Mouse (Mus musculus): ENCODE measurements around the gene Acap1. TPM values are rescaled to one million over a fixed set of nuclear protein-coding genes. Genes with fewer than 3 reads are reported as not detected.
"Not testable (repeated sequence)": the region's sequence is repeated elsewhere in the genome, so short reads cannot be mapped to it uniquely, and the experiment has no call there.

The Acap1 gene
- polyA plus RNA-seq, 1 experiment from 2014 or later: 0.17 TPM

- Histone ChIP-seq H3K4me2 (ENCODE audit: low read length) (no peak overlapping the region), H3K4me3 (replicated peaks; ENCODE audit: low read depth, low read length) (no peak overlapping the region), H3K27ac (replicated peaks; ENCODE audit: low read depth, low read length) (no peak overlapping the region), H3K9me3 (ENCODE audit: control insufficient read depth, low read length) (no peaks in the 10 kb centered on the region), H3K9ac (replicated peaks; ENCODE audit: low read length) (no peak overlapping the region), H3K36me3 (ENCODE audit: control insufficient read depth, insufficient read depth, low read length) (peaks cover 48% of the 10 kb centered on the region), H3K4me1 (ENCODE audit: control insufficient read depth, insufficient read depth, low read length) (peaks cover 26% of the 10 kb centered on the region), H3K27me3 (ENCODE audit: control insufficient read depth, insufficient read depth, low read length) (no peaks in the 10 kb centered on the region)
- WGBS: 89% methylated on average over 5 of the region's 5 CpGs
- ATAC-seq (ENCODE audit: low FRiP score, low TSS enrichment): no peak
- no peak for DNase-seq
These were observed 22.8 kb upstream of the Acap1 start for GRCm38 (mm10) chr11:69918118-69918517.

- Histone ChIP-seq H3K9ac (replicated peaks; ENCODE audit: low read length) (no peak overlapping the region), H3K4me1 (ENCODE audit: control insufficient read depth, insufficient read depth, low read length) (peaks cover 24% of the 10 kb centered on the region), H3K27me3 (ENCODE audit: control insufficient read depth, insufficient read depth, low read length) (no peaks in the 10 kb centered on the region), H3K4me3 (replicated peaks; ENCODE audit: low read depth, low read length) (no peak overlapping the region), H3K36me3 (ENCODE audit: control insufficient read depth, insufficient read depth, low read length) (peaks cover 54% of the 10 kb centered on the region), H3K27ac (replicated peaks; ENCODE audit: low read depth, low read length) (no peak overlapping the region), H3K4me2 (ENCODE audit: low read length) (no peak overlapping the region), H3K9me3 (ENCODE audit: control insufficient read depth, low read length) (no peaks in the 10 kb centered on the region)
- DNase-seq (no peak), ATAC-seq (ENCODE audit: low FRiP score, low TSS enrichment) (no peak)
- WGBS: 88% methylated on average over 8 of the region's 8 CpGs
These were observed 22.1 kb upstream of the Acap1 start for GRCm38 (mm10) chr11:69917379-69917948.

- H3K36me3 ChIP-seq (ENCODE audit: control insufficient read depth, insufficient read depth, low read length): peaks cover 61% of the 10 kb centered on the region
- H3K4me3 ChIP-seq (replicated peaks; ENCODE audit: low read depth, low read length); H3K9me3 ChIP-seq (ENCODE audit: control insufficient read depth, low read length); H3K9ac ChIP-seq (replicated peaks; ENCODE audit: low read length); H3K27me3 ChIP-seq (ENCODE audit: control insufficient read depth, insufficient read depth, low read length); ATAC-seq (ENCODE audit: low FRiP score, low TSS enrichment); H3K27ac ChIP-seq (replicated peaks; ENCODE audit: low read depth, low read length); DNase-seq; H3K4me2 ChIP-seq (ENCODE audit: low read length): not testable (repeated sequence)
- WGBS: 62% methylated on average over 7 of the region's 7 CpGs
- peaks cover 21% of the 10 kb centered on the region for H3K4me1 ChIP-seq (ENCODE audit: control insufficient read depth, insufficient read depth, low read length)
These were observed 21.5 kb upstream of the Acap1 start for GRCm38 (mm10) chr11:69916652-69917378.

- no peak for ATAC-seq (ENCODE audit: low FRiP score, low TSS enrichment)
These were observed 20.6 kb upstream of the Acap1 start for GRCm38 (mm10) chr11:69915667-69916627.

GRCm38 (mm10) chr11:69914917-69915430 lies 19.6 kb upstream of the Acap1 start:
- Histone ChIP-seq H3K27ac (replicated peaks; ENCODE audit: low read depth, low read length) (no peak overlapping the region), H3K27me3 (ENCODE audit: control insufficient read depth, insufficient read depth, low read length) (no peaks in the 10 kb centered on the region), H3K4me1 (ENCODE audit: control insufficient read depth, insufficient read depth, low read length) (peaks cover 21% of the 10 kb centered on the region), H3K9me3 (ENCODE audit: control insufficient read depth, low read length) (no peaks in the 10 kb centered on the region), H3K36me3 (ENCODE audit: control insufficient read depth, insufficient read depth, low read length) (peaks cover 79% of the 10 kb centered on the region), H3K4me2 (ENCODE audit: low read length) (peak overlapping the region; percentile 99), H3K9ac (replicated peaks; ENCODE audit: low read length) (peak overlapping the region; percentile 82; the same call in 1 of the 2 replicates), H3K4me3 (replicated peaks; ENCODE audit: low read depth, low read length) (peak overlapping the region; percentile 80)
- ATAC-seq (ENCODE audit: low FRiP score, low TSS enrichment): no peak
- no peak for DNase-seq
- 43% methylated on average over 9 of the region's 9 CpGs for WGBS

More at GRCm38 (mm10) chr11:69915667-69916627, 20.6 kb upstream of the Acap1 start:
- Histone ChIP-seq H3K27me3 (ENCODE audit: control insufficient read depth, insufficient read depth, low read length) (no peaks in the 10 kb centered on the region), H3K4me2 (ENCODE audit: low read length) (no peak overlapping the region), H3K4me3 (replicated peaks; ENCODE audit: low read depth, low read length) (no peak overlapping the region), H3K36me3 (ENCODE audit: control insufficient read depth, insufficient read depth, low read length) (peaks cover 69% of the 10 kb centered on the region), H3K9ac (replicated peaks; ENCODE audit: low read length) (no peak overlapping the region), H3K9me3 (ENCODE audit: control insufficient read depth, low read length) (no peaks in the 10 kb centered on the region), H3K4me1 (ENCODE audit: control insufficient read depth, insufficient read depth, low read length) (peaks cover 21% of the 10 kb centered on the region), H3K27ac (replicated peaks; ENCODE audit: low read depth, low read length) (no peak overlapping the region; the same call in 1 of the 2 replicates)
- DNase-seq: no peak
- WGBS: 76% methylated on average over 5 of the region's 5 CpGs

- H3K36me3 ChIP-seq (ENCODE audit: control insufficient read depth, insufficient read depth, low read length): peaks cover 85% of the 10 kb centered on the region
- H3K9me3 ChIP-seq (ENCODE audit: control insufficient read depth, low read length): no peaks in the 10 kb centered on the region
- H3K27me3 ChIP-seq (ENCODE audit: control insufficient read depth, insufficient read depth, low read length): no peaks in the 10 kb centered on the region
- H3K9ac ChIP-seq (replicated peaks; ENCODE audit: low read length): peak overlapping the region; percentile 82
- WGBS: 4% methylated on average over 17 of the region's 17 CpGs
- DNase-seq: no peak
- H3K4me2 ChIP-seq (ENCODE audit: low read length): peak overlapping the region; percentile 99
- H3K4me3 ChIP-seq (replicated peaks; ENCODE audit: low read depth, low read length): peak overlapping the region; percentile 80
- peak overlapping the region; percentile 90 for H3K27ac ChIP-seq (replicated peaks; ENCODE audit: low read depth, low read length)
- peaks cover 18% of the 10 kb centered on the region for H3K4me1 ChIP-seq (ENCODE audit: control insufficient read depth, insufficient read depth, low read length)
- ATAC-seq (ENCODE audit: low FRiP score, low TSS enrichment): no peak; the same call in 1 of the 2 replicates
These were observed 19.0 kb upstream of the Acap1 start for GRCm38 (mm10) chr11:69914372-69914764.

GRCm38 (mm10) chr11:69913554-69914371 lies 18.4 kb upstream of the Acap1 start, which contains the start of gene Gps2:
Gps2 (plus strand) TSS chr11:69913888.
- Histone ChIP-seq H3K9me3 (ENCODE audit: control insufficient read depth, low read length) (no peaks in the 10 kb centered on the region), H3K4me2 (ENCODE audit: low read length) (peak within 1 kb of the TSS; percentile 99), H3K4me1 (ENCODE audit: control insufficient read depth, insufficient read depth, low read length) (peaks cover 17% of the 10 kb centered on the region), H3K9ac (replicated peaks; ENCODE audit: low read length) (peak within 1 kb of the TSS; percentile 82), H3K27ac (replicated peaks; ENCODE audit: low read depth, low read length) (peak within 1 kb of the TSS; percentile 90), H3K4me3 (replicated peaks; ENCODE audit: low read depth, low read length) (peak within 1 kb of the TSS; percentile 80), H3K27me3 (ENCODE audit: control insufficient read depth, insufficient read depth, low read length) (no peaks in the 10 kb centered on the region), H3K36me3 (ENCODE audit: control insufficient read depth, insufficient read depth, low read length) (peaks cover 88% of the 10 kb centered on the region)
- peak; percentile 93 for ATAC-seq (ENCODE audit: low FRiP score, low TSS enrichment)
- 1% methylated on average over 55 of the region's 61 CpGs for WGBS
- peak; percentile 97 for DNase-seq
